Mouse (Mus musculus) cerebellum, adult 2 months (tissue): ENCODE measurements around the gene Plcxd1. TPM values are rescaled to one million over a fixed set of nuclear protein-coding genes. Genes with fewer than 3 reads are reported as not detected.

Experiments
- DNase-seq, 2 experiments: peaks; one replicate each; pipeline ENCODE4 v3.0.0; 2021
- H3K27ac ChIP-seq: fragments of 200-500 bp; 2 replicates; pipeline ENCODE4 v1.5.1; 2012; ENCODE audit warnings: low read length, control low read depth, inconsistent platforms; ENCODE audit not compliant: insufficient read depth
- H3K27me3 ChIP-seq: fragments of 200-500 bp; 2 replicates; pipeline ENCODE4 v1.6.1; 2012; ENCODE audit warnings: inconsistent platforms, mild to moderate bottlenecking, low read length, moderate library complexity; ENCODE audit not compliant: control insufficient read depth, insufficient read depth
- H3K4me1 ChIP-seq: fragments of 200-500 bp; 2 replicates; pipeline ENCODE4 v1.6.1; 2011; ENCODE audit warnings: low read length; ENCODE audit not compliant: control insufficient read depth, insufficient read depth
- H3K4me3 ChIP-seq: fragments of 200-500 bp; replicated peaks from 2 replicates; pipeline ENCODE3; 2011; ENCODE audit warnings: mild to moderate bottlenecking, low read depth, low read length, control low read depth; ENCODE audit not compliant: insufficient read depth
- CTCF ChIP-seq: fragments of 200-500 bp; IDR thresholded peaks from 2 replicates; pipeline ENCODE4 v1.5.1; 2011; ENCODE audit warnings: low read depth, mild to moderate bottlenecking, control low read depth, low read length, moderate library complexity, borderline replicate concordance; ENCODE audit not compliant: insufficient read depth
- POLR2A ChIP-seq: fragments of 200-500 bp; IDR thresholded peaks from 2 replicates; pipeline ENCODE4 v1.6.1; 2011; ENCODE audit warnings: low read length, control low read depth, borderline replicate concordance; ENCODE audit not compliant: insufficient read depth
- WGBS: fragments of 180-500 bp; shearing (Covaris S2); methylation state at CpG from one replicate; pipeline ENCODE4 v1.1.7; 2018; 5-methylcytosine and 5-hydroxymethylcytosine counted together
- polyA plus RNA-seq: library from polyadenylated mRNA; depleted of rRNA; stranded (reverse); fragments of >200 nt; gene quantifications from 2 replicates; pipeline ENCODE4 v1.2.3, GENCODE M21; 2012

Gene Plcxd1
- polyA plus RNA-seq, 1 experiment, result 7.8 TPM

- no peak for TF ChIP-seq POLR2A
- no peak for TF ChIP-seq CTCF
- H3K27me3 ChIP-seq, result no peaks in the 10 kb centered on the region
- H3K27ac ChIP-seq, result peak overlapping the region; percentile 86; the same call in 1 of the 2 replicates
- H3K4me3 ChIP-seq, result peak overlapping the region; percentile 88
- no peak for DNase-seq
- 2% methylated on average over 4 of the region's 4 CpGs for WGBS
- no peaks in the 10 kb centered on the region for H3K4me1 ChIP-seq
These were observed 4.9 kb upstream of the Plcxd1 start for GRCm38 (mm10) chr5:110094847-110095213.

- DNase-seq, result peak in 1 of 2 experiments; percentile 29
- TF ChIP-seq CTCF (no peak), POLR2A (no peak)
- Histone ChIP-seq H3K4me3 (no peak overlapping the region), H3K27ac (no peak overlapping the region), H3K27me3 (no peaks in the 10 kb centered on the region), H3K4me1 (peaks cover 9% of the 10 kb centered on the region)
- WGBS, result 20% methylated on average over 1 of the region's 1 CpGs
These were observed 735 bp upstream of the Plcxd1 start for GRCm38 (mm10) chr5:110098991-110099477.

GRCm38 (mm10) chr5:110100921-110101631 lies 1.3 kb downstream of the Plcxd1 start:
- H3K4me1 ChIP-seq, result peaks cover 9% of the 10 kb centered on the region
- DNase-seq, result peak; percentile 40 to 45
- no peak overlapping the region for H3K27ac ChIP-seq
- H3K27me3 ChIP-seq, result no peaks in the 10 kb centered on the region
- H3K4me3 ChIP-seq, result peak overlapping the region; percentile 51
- TF ChIP-seq CTCF (no peak), POLR2A (no peak)
- 2% methylated on average over 33 of the region's 37 CpGs for WGBS

GRCm38 (mm10) chr5:110101716-110102347 lies 2.1 kb downstream of the Plcxd1 start:
- DNase-seq, result peak; percentile 63 to 64
- no peaks in the 10 kb centered on the region for H3K27me3 ChIP-seq
- peaks cover 16% of the 10 kb centered on the region for H3K4me1 ChIP-seq
- peak overlapping the region; percentile 51 for H3K4me3 ChIP-seq
- no peak overlapping the region for H3K27ac ChIP-seq
- TF ChIP-seq POLR2A, result no peak
- no peak for TF ChIP-seq CTCF
- 15% methylated on average over 34 of the region's 34 CpGs for WGBS

GRCm38 (mm10) chr5:110102429-110102828 lies 2.7 kb downstream of the Plcxd1 start:
- Histone ChIP-seq H3K27ac (no peak overlapping the region), H3K27me3 (no peaks in the 10 kb centered on the region), H3K4me1 (peaks cover 16% of the 10 kb centered on the region), H3K4me3 (no peak overlapping the region)
- TF ChIP-seq CTCF (no peak), POLR2A (no peak)
- 91% methylated on average over 13 of the region's 13 CpGs for WGBS
- DNase-seq, result peak in 1 of 2 experiments; percentile 22

- Histone ChIP-seq H3K4me3 (no peak overlapping the region), H3K27me3 (no peaks in the 10 kb centered on the region), H3K4me1 (peaks cover 16% of the 10 kb centered on the region), H3K27ac (no peak overlapping the region)
- 93% methylated on average over 19 of the region's 19 CpGs for WGBS
- TF ChIP-seq POLR2A (no peak), CTCF (no peak)
- peak in 1 of 2 experiments; percentile 15 for DNase-seq
These were observed 3.3 kb downstream of the Plcxd1 start for GRCm38 (mm10) chr5:110102853-110103625.

GRCm38 (mm10) chr5:110103901-110104615 lies 4.3 kb downstream of the Plcxd1 start:
- Histone ChIP-seq H3K27me3 (no peaks in the 10 kb centered on the region), H3K4me1 (peaks cover 16% of the 10 kb centered on the region), H3K4me3 (no peak overlapping the region), H3K27ac (no peak overlapping the region)
- TF ChIP-seq POLR2A, result no peak
- no peak for TF ChIP-seq CTCF
- DNase-seq, result peak in 1 of 2 experiments; percentile 21
- WGBS, result 95% methylated on average over 27 of the region's 27 CpGs
